Mouse (Mus musculus): Measurements from ENCODE around the gene P3h2.

P3h2 gene

GRCm38 (mm10) chr16:26065060-26065459, 40.5 kb downstream of the P3h2 start:
- no peak for DNase-seq

- peak; percentile 64 for DNase-seq
Measured at GRCm38 (mm10) chr16:26060239-26061085, 45.1 kb downstream of the P3h2 start.

DNA sequence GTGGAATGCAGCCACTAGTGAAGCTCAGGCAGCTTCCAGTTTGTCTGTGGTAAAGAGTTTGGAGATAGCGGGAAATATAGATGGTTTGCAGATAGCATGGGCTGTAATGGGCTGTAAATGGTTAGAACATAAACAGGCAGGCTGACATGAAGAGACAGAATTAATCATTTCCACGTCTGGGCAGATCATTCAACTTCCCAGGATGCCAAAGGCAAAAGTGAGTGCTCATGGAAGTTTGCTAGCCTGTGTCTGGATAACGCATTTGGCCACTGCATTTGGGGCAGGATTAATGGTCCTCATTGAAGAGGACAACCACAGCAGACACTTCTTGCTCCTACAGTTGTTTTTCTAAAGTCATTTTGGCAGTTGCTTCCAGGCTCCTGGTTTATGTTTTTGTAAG, 52.0 kb downstream of the P3h2 start:
- no peak for DNase-seq

- peak; percentile 26 for DNase-seq
Measured at GRCm38 (mm10) chr16:26049393-26050087, 56.0 kb downstream of the P3h2 start.

- DNase-seq, result no peak
Measured at GRCm38 (mm10) chr16:26047870-26048269, 57.7 kb downstream of the P3h2 start.

DNA sequence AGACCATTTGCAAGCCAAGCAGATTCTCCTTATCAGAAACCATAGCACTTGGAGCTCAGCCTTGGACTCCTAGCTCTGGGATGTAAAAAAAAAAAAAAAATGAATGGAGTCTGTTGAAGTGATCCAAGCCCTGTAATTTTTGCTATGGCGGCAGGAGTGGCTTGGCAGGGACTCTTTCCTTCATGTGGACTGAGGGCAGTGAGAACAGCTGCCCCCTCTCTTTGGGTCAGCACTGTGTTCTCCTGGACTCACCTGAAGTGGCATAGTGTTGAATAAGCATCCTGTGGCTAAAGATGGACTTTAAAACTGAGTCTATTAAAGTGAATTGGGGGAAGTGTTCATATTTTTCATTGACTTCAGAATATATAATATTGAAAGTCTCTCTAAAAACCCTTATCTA, 58.2 kb downstream of the P3h2 start:
- DNase-seq, result no peak

DNA sequence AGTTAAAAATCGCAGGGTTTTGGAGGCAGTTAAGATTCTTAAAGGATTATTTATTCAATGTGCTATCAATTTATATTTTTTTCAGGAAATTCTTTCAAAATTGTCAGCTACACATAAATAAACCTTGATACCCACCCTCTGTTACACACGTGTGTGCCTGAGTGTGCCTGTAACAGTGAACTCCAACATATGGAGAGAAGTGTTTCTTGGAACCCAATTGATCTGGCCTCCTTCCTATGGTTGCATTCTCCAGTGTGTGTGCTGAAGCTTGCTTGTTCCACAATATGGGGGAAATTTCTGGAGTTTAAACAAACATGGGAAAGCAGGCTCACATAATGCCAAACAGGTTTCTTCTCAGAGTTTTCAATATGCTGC, 63.7 kb downstream of the P3h2 start:
- DNase-seq, result no peak

DNA sequence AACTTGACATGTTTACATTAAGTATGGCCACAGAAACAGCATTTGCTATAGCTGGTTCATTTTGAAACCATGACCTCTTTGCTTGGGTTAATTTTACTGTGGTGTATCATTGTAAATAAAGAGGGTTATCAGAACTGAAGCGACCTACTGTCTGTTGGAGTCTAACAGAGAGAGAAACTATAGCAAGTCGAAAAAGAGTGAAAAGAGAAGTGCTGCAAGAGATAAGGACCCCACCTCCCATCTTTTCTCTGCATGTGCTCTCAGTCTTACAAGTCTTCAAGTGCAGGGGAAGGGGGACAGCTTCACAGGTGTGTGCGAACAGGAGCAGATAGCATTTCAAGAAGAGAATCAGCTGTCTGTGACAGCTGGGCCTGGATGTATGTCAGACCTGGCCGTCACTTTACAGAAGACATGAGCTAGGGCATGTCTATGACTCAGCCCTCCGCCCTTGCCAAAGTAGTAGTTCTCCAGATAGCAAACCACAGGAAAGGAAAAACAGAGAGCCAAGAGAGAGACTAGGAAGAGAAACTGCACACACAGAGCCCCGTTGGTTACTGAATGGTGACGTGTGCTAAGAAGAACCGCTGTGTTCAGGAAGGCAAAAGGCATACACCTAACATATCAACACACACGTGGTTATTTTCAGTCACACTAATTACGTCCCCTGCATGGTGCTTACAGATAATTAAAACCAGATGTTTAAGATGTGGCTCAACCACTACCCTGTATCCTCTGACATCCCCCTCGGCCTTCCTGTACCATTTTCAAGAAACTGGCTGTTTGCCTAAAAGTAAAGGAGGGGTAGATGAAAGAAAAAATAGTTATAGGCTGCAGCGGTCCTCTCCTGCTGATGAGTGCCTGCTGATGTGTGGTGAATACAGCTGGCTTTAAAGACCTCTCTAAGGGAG, 64.3 kb downstream of the P3h2 start:
- DNase-seq, result no peak

- DNase-seq, result no peak
Measured at GRCm38 (mm10) chr16:26039320-26039719, 66.3 kb downstream of the P3h2 start.

DNA sequence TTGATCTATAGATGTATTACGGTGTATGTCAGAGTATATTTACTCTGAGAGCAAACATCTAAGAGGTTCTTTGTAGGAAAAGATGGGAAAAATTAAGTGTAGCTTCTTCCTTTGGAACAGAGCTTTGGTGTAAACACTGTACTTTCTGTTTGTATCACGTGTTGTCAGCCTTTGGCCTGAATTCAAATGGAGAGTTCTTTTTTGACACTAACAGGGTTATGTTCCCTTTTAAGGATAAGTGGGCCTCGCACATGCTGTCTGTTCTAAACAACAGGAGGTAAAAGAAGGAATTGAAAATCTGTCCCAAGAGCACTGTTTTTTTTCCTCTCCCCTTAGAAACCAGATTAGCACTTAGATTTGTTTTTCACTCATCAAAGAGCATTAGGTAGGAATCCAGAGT, 70.1 kb downstream of the P3h2 start:
- no peak for DNase-seq

DNA sequence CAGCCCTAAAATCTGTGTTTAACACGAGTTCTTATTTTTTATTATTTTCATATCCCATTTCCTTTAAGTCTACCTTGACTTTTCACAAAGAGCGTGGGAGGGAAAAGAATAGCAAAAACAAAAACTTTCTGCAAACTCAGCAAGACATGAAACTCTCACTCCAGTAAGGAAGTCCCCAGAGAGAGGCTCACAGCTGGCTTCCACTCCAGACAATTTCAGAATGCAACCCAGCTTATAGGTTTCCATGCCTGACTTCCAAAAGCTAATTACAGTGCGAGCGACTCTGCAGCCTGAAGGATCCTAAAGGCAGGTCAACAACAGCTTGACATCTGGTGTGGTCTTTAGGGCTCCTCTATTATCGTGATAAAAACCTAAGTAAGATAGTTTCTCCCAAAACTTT, 70.5 kb downstream of the P3h2 start:
- no peak for DNase-seq

GRCm38 (mm10) chr16:26029424-26030012, 76.1 kb downstream of the P3h2 start:
- DNase-seq, result no peak

- no peak for DNase-seq
Measured at GRCm38 (mm10) chr16:26026416-26026815, 79.2 kb downstream of the P3h2 start.

DNA sequence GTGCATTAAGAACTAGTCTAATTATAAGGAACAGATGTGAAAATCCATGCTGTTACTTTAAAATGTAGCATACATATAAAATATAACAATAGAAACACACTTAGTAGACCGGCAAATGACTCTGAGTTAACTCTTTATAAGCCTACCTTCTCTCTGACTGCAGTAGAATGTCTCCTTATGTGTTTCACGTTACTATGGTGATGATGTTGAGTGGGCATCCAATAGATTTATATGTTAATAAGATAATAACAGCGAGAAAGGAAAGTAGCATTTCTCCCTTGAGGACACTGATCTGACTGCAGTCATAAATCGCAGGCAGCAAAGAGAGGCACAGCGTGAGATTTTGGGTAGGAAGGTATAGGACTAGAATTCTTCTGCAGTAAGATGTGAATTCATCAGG, 81.0 kb downstream of the P3h2 start:
- DNase-seq, result no peak

GRCm38 (mm10) chr16:26023352-26023751, 82.2 kb downstream of the P3h2 start:
- DNase-seq, result no peak

DNA sequence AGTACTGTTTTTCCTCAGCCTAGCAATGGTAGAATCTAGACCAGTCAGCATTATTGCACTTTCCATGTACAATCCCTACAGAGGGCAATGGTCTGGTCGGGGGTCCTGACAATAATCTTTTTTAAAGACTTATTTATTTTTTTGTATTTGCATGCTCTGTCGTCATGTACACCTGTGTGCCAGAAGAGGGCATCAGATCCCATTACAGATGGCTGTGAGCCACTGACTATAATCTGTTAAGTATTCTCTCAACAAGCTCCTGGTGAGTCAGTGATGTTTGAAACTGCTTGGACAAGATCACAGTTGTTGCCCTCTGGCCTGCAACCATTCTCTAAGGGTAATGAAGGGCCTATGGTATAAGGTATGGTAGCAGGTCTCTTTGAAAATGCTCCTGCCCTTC, 83.8 kb downstream of the P3h2 start:
- DNase-seq, result no peak

- DNase-seq, result no peak
Measured at GRCm38 (mm10) chr16:26005811-26006210, 99.8 kb downstream of the P3h2 start.

- no peak for DNase-seq
Measured at GRCm38 (mm10) chr16:26003261-26003660, 102.3 kb downstream of the P3h2 start.

- DNase-seq, result no peak
Measured at GRCm38 (mm10) chr16:26002848-26003247, 102.7 kb downstream of the P3h2 start.

- DNase-seq, result no peak
Measured at GRCm38 (mm10) chr16:25994605-25995004, 111.0 kb downstream of the P3h2 start.

GRCm38 (mm10) chr16:25987221-25987620, 118.4 kb downstream of the P3h2 start:
- no peak for DNase-seq

- DNase-seq, result peak; percentile 6
Measured at GRCm38 (mm10) chr16:25983635-25984034, 121.9 kb downstream of the P3h2 start.

DNA sequence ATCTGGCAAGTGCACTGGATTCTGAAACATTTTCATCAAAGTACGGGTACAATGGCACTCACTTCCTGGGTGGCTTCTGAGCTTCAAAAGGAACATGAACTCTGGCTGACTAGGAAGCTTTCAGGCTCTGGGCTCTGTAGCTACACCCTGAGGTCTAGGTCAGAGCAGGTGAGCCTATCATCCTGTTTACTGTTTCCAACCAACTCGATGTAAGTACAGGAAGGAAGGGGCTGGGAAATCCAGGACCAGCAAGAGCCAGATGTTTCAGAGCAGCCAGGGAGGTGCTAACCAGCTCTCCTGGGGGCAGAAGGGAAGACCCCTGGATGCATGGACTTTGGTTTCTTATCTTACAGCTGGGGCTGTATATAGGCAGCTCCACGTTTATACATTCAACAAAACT, 126.5 kb downstream of the P3h2 start:
- no peak for DNase-seq

All from retina, postnatal 1 day (tissue).